Mouse (Mus musculus) CH12.LX (cell line): ENCODE data around the gene Ccdc60.

Experiments
- CHD2 ChIP-seq: IDR thresholded peaks from 2 replicates; pipeline ENCODE4 v1.6.1; 2011; ENCODE audit warnings: low read length, improper control_type of control experiment
- HCFC1 ChIP-seq: IDR thresholded peaks from 2 replicates; pipeline ENCODE4 v1.6.1; 2012; ENCODE audit warnings: low read depth, mild to moderate bottlenecking, inconsistent platforms, low read length, improper control_type of control experiment
- TBP ChIP-seq: conservative IDR thresholded peaks from 2 replicates; pipeline ENCODE4 v1.6.1; 2011; ENCODE audit warnings: low read depth, low read length, improper control_type of control experiment
- ZMIZ1 ChIP-seq: IDR thresholded peaks from 2 replicates; pipeline ENCODE4 v1.6.1; 2012; ENCODE audit warnings: low read depth, mild to moderate bottlenecking, inconsistent platforms, low read length, improper control_type of control experiment

DNA sequence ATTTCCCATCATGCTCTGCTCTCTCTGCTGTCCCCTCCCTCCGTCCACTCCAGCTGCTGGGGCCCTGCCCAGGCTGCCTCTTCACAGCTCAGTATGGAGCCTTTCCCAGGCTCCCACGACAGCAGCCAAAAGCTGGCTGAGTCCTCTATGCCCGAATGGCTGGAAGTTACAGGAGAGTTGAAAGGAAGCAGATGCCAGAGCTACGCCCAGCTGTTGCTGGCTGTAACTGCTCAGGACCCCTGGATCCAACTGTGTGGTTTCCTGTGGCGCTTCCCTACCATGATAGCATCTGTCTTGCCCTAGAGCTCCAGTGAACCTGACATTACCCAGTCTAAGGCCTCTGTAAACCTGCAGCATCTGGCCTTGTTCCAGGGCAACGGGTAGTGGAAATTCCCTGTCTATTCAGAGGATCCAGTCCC is 20.6 kb upstream of the Ccdc60 start:
- TF ChIP-seq TBP = no peak
- TF ChIP-seq CHD2 = no peak
- TF ChIP-seq HCFC1 = no peak
- TF ChIP-seq ZMIZ1 = no peak
